Mouse (Mus musculus): ENCODE data around the gene Cacna2d4. TPM values are rescaled to one million over a fixed set of nuclear protein-coding genes. Genes with fewer than 3 reads are reported as not detected.
"Not testable (repeated sequence)": the region's sequence is repeated elsewhere in the genome, so short reads cannot be mapped to it uniquely, and the experiment has no call there.

Cacna2d4 gene
- polyA plus RNA-seq, 1 experiment from 2014 or later, result 0.04 TPM

DNA sequence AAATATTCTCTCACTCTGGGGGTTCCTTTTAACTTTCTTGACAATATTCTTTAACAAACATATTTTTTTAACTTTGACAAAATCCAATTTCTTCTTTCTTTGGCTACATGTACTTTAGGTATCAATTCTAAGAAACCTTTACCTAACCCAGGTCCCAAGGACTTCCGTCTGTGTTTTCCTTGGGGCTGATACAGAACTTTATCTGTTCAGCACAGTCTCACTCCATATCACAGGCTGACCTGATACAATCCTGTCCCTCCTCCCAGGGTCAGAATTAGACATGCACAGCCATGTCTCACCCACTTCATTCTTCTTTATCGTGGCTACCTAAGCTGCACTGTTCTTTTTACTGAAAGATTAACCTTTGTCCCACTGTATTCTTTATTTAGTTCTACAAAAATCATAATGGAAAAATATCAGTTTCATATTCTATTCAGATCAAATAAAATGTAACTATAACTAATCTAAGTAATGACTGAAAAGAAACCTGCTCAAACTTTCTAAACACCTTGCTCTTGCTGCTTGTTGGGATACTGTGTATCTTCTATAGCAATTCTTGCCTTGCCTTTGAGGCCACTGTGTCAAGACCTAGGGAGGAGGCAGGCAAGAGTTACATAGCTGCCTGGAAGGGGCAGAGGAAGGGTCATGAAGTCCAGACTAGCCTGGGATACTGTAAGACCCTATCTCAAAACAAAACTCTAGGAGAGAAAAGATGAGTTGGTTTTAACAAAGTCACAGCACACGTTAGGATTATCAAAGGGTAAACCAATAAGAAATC lies 124.8 kb downstream of the Cacna2d4 start:
- H3K27me3 ChIP-seq, result no peaks in the 10 kb centered on the region
- H3K4me3 ChIP-seq, result no peak overlapping the region
- H3K36me3 ChIP-seq, result peaks cover 59% of the 10 kb centered on the region
- no peak overlapping the region for H3K4me2 ChIP-seq (replicated peaks)
- H3K9ac ChIP-seq, result no peak overlapping the region
- 91% methylated on average over 3 of the region's 3 CpGs for WGBS
- H3K27ac ChIP-seq, result no peak overlapping the region
- no peaks in the 10 kb centered on the region for H3K9me3 ChIP-seq (replicated peaks)
- ATAC-seq (ENCODE audit: low FRiP score), result no peak
- no peaks in the 10 kb centered on the region for H3K4me1 ChIP-seq

DNA sequence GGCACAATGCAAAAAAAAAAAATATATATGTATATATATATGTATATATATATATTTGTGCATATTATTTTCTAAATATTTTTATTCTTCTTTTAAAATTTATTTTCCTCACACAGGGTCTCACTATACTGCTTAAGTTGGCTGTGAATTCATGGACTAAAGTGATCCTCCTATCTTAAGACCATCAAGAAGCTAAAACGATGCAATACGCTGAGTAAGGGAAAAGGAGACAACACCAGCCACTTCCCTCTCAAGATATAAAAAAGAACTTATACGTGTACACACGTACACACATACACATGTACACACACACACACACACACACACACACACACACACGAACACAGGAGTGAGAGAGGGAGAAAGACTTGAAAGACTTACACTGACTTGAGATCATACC lies 127.3 kb downstream of the Cacna2d4 start:
- 93% methylated on average over 5 of the region's 5 CpGs for WGBS
- Histone ChIP-seq H3K27ac (no peak overlapping the region), H3K4me1 (no peaks in the 10 kb centered on the region), H3K27me3 (no peaks in the 10 kb centered on the region), H3K4me2 (replicated peaks) (no peak overlapping the region), H3K9ac (no peak overlapping the region), H3K9me3 (replicated peaks) (no peaks in the 10 kb centered on the region), H3K4me3 (no peak overlapping the region), H3K36me3 (peaks cover 48% of the 10 kb centered on the region)
- ATAC-seq (ENCODE audit: low FRiP score), result no peak

DNA sequence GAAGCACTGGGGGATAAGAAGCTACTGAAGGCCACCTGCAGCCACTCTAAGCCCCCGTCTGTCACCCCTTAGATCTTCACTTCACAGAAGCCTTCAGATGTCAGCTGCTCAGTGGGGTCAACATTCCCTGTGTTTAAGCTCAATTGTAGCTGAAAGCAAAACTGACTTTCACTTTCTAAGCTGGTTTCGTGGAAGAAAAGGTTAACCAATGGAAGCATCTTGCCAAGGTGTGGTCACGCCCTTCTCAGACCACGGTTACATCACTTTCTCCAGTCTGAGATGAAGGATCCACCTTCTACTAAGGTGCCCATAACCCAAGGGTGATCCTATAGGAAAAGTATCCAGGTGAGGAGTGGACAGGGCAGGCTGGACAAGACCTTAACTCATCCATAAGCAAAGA lies 130.5 kb downstream of the Cacna2d4 start:
- H3K36me3 ChIP-seq, result peaks cover 28% of the 10 kb centered on the region
- WGBS, result 86% methylated on average over 3 of the region's 4 CpGs

DNA sequence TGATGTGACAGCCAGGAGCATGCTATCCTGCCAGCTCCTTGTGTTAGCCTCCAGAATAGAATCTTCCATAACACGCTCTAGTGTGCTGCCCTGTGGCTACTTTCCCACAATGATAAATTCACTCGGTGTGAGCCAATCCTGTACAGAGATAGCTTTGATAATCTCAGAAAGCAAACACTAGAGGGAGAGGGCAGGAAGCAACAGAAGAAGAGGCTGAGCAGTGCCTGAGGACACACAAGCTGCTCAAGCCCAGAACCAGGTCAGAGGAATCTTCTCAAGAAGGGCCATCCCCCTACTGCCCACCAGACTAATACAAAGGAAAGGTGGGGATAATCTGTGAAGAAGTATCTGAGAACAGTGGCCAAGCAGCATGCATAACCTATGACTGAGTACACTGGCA lies 131.1 kb downstream of the Cacna2d4 start:
- no peak overlapping the region for H3K9ac ChIP-seq
- 96% methylated on average over 2 of the region's 2 CpGs for WGBS
- peaks cover 27% of the 10 kb centered on the region for H3K36me3 ChIP-seq
- H3K9me3 ChIP-seq (replicated peaks), result no peaks in the 10 kb centered on the region
- H3K27ac ChIP-seq, result no peak overlapping the region
- no peaks in the 10 kb centered on the region for H3K27me3 ChIP-seq
- no peak for ATAC-seq (ENCODE audit: low FRiP score)
- no peak overlapping the region for H3K4me2 ChIP-seq (replicated peaks)
- no peaks in the 10 kb centered on the region for H3K4me1 ChIP-seq
- H3K4me3 ChIP-seq, result no peak overlapping the region

More for the DNA sequence above, 130.5 kb downstream of the Cacna2d4 start:
- not testable (repeated sequence) for H3K27me3 ChIP-seq; ATAC-seq (ENCODE audit: low FRiP score); H3K4me3 ChIP-seq; H3K9ac ChIP-seq; H3K27ac ChIP-seq; H3K4me2 ChIP-seq (replicated peaks); H3K4me1 ChIP-seq; H3K9me3 ChIP-seq (replicated peaks)

DNA sequence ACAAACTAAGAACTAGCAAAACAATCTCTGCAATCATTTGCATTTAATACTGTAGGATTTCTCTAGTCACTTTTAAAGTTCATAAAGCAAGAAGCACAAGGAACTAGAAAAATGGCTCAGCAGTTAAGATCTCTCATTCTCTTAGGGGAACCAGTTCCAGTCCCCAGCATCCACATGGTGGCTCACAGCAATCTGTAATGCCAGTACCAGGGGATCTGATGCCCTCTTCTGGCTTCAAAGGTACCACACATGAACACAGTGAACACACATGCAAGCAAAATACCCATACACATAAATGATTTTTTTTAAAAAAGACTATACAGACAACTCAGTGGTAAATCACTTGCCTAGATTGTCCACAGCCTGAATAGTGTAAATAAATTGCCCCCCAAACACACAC lies 135.3 kb downstream of the Cacna2d4 start:
- ATAC-seq (ENCODE audit: low FRiP score), result no peak
- Histone ChIP-seq H3K4me2 (replicated peaks) (no peak overlapping the region), H3K9ac (no peak overlapping the region), H3K9me3 (replicated peaks) (no peaks in the 10 kb centered on the region), H3K27ac (no peak overlapping the region), H3K36me3 (peaks cover 10% of the 10 kb centered on the region), H3K4me1 (no peaks in the 10 kb centered on the region), H3K27me3 (no peaks in the 10 kb centered on the region), H3K4me3 (no peak overlapping the region)

DNA sequence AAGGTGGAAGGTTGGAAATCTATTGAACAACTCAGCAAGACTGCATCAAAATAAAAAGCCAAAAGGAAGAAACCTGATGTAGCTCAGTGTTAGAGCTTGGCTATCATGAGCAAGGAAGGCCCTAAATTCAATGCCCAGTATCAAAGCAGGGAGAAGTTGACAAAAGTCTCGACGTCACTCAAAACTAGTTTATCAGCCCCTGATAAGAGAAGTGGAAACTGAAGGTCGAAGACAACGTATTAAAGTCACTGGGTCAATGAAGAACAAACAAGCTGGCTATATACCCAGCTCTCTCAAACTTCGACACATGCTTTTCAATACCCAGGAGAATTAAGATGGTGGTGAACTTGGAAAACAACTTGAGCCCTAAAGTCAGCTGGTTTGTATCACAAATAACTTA lies 135.9 kb downstream of the Cacna2d4 start:
- Histone ChIP-seq H3K36me3 (peaks cover 10% of the 10 kb centered on the region; the same call in 1 of the 2 replicates), H3K4me3 (no peak overlapping the region), H3K9ac (no peak overlapping the region), H3K4me2 (replicated peaks) (no peak overlapping the region), H3K4me1 (no peaks in the 10 kb centered on the region), H3K9me3 (replicated peaks) (no peaks in the 10 kb centered on the region), H3K27ac (no peak overlapping the region), H3K27me3 (no peaks in the 10 kb centered on the region)
- ATAC-seq (ENCODE audit: low FRiP score), result no peak
- WGBS, result 91% methylated on average over 5 of the region's 5 CpGs

DNA sequence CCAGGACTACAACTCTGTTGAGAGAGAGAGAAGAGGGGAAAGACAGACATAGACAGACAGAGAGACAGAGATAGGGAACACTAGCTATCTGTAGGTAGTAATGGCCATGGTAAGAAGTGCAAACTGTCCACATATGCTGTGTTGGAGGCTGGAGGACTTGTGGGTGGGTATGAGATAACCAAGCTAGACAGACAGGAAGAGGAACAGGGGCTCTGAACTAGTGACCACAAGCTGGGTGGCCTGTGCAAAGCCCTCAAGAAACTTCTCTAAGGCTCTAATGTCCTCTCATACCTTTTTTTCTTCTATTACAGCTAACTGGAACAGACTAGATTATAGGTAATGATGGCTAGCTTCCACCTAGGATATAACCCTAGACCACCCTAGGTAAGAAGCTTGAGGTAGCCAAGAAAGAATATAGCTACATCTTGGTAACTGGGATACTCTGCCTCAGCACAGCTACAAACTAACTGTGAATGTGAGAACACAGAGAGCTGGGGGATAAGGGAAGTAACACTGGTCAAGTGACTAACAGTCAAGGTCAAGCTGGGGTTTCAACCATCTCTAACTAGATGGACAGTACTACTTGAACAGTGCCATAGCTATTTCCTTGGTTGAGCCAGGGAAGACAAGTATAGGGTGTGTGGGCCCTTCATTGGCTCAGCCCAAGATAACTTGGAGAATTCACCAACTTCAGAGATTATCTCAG lies 136.8 kb downstream of the Cacna2d4 start:
- Histone ChIP-seq H3K27ac (no peak overlapping the region), H3K36me3 (peaks cover 7% of the 10 kb centered on the region; the same call in 1 of the 2 replicates), H3K4me1 (no peaks in the 10 kb centered on the region), H3K9me3 (replicated peaks) (no peaks in the 10 kb centered on the region), H3K4me3 (no peak overlapping the region), H3K4me2 (replicated peaks) (no peak overlapping the region), H3K9ac (no peak overlapping the region), H3K27me3 (no peaks in the 10 kb centered on the region)
- no peak for ATAC-seq (ENCODE audit: low FRiP score)

DNA sequence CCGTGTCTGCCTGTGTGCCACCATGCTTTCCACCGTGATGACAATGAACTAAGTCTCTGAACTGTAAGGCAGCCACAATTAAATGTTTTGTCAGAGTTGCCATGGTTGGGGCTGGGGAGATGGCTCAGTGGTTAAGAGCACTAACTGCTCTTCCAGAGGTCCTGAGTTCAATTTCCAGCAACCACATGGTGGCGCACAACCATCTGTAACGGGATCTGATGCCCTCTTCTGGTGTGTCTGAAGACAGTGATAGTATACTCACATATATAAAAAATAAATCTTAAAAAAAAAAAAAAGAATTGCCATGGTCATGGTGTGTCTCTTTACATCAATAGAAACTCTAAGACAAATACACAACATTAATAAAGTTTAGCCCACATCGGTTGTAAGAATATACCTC lies 138.7 kb downstream of the Cacna2d4 start:
- Histone ChIP-seq H3K4me1 (no peaks in the 10 kb centered on the region), H3K27me3 (no peaks in the 10 kb centered on the region), H3K27ac (no peak overlapping the region), H3K9me3 (replicated peaks) (no peaks in the 10 kb centered on the region), H3K36me3 (0 out of 2 replicates have a peak, but pooled peaks cover 4% of the 10 kb centered on the region), H3K4me2 (replicated peaks) (no peak overlapping the region), H3K9ac (no peak overlapping the region), H3K4me3 (no peak overlapping the region)
- ATAC-seq (ENCODE audit: low FRiP score), result no peak
- 85% methylated on average over 5 of the region's 5 CpGs for WGBS

DNA sequence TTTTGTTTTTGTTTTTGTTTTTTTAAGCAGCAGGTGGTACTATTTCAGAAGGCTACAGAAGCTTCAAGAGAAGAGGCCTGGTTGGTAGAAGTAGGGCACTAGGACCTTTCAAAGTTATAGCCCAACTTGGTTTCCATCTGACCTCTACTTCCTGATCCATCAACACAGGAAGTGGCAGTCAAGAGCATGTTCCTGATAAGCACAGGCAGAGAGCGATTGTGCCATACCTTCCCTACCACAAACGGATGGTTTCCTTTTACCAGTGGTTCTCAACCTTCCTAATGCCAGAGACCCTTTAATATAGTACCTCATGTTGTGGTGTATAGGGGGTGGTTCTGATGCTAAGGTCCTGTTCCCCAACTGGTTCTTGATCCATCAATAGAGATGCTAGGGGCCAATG lies 141.3 kb downstream of the Cacna2d4 start:
- no peak overlapping the region for H3K4me3 ChIP-seq
- WGBS, result 70% methylated on average over 2 of the region's 2 CpGs

DNA sequence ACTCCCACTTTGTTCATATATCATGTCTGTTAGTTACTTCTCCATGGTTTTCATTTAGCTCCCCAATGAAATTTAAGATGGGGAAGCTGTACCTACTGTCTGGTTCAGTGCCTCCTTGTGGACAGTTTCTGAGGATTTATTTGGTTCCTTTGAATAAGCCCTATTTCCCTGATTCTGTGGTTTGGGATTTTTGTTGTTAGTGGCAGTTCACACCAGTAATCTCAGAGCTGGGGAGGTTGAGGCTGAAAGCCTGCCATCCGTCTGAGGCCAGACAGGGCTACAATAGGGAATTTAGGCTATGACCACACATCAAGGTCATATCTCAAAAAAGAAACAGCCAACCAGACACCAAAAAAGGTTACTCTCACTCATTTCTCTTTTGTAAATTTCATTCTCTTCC lies 142.3 kb downstream of the Cacna2d4 start:
- Histone ChIP-seq H3K27me3 (no peaks in the 10 kb centered on the region), H3K27ac (no peak overlapping the region), H3K4me2 (replicated peaks) (no peak overlapping the region), H3K4me3 (no peak overlapping the region), H3K36me3 (0 out of 2 replicates have a peak, but pooled peaks cover 4% of the 10 kb centered on the region), H3K9ac (no peak overlapping the region), H3K4me1 (no peaks in the 10 kb centered on the region), H3K9me3 (replicated peaks) (no peaks in the 10 kb centered on the region)
- 71% methylated on average over 1 of the region's 1 CpGs for WGBS
- ATAC-seq (ENCODE audit: low FRiP score), result no peak

More for the DNA sequence above, 141.3 kb downstream of the Cacna2d4 start:
- Histone ChIP-seq H3K27me3 (no peaks in the 10 kb centered on the region), H3K9me3 (replicated peaks) (no peaks in the 10 kb centered on the region), H3K4me2 (replicated peaks) (no peak overlapping the region), H3K9ac (no peak overlapping the region), H3K36me3 (0 out of 2 replicates have a peak, but pooled peaks cover 4% of the 10 kb centered on the region), H3K27ac (no peak overlapping the region), H3K4me1 (no peaks in the 10 kb centered on the region)
- ATAC-seq (ENCODE audit: low FRiP score), result no peak

DNA sequence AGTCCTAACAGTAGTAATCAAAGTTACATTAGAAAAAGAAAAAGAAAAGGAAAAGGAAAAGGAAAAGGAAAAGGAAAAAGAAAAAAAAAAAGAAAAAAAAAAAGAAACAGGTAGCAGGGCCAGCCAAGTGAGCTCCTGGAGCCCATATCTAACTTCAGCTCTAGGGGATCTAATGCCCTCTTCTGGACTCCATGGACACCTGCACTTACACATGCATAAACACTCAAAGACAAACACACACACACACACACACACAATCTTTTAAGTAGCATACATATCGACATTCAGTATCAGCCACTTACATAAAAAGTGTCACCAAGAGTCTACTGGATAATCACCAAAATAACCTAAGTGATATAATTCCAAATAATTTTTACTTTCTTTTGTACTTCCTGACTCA lies 149.3 kb downstream of the Cacna2d4 start:
- Histone ChIP-seq H3K27me3 (no peaks in the 10 kb centered on the region), H3K9ac (no peak overlapping the region), H3K27ac (no peak overlapping the region), H3K4me1 (peaks cover 19% of the 10 kb centered on the region), H3K4me3 (no peak overlapping the region), H3K9me3 (replicated peaks) (no peaks in the 10 kb centered on the region), H3K4me2 (replicated peaks) (no peak overlapping the region), H3K36me3 (no peaks in the 10 kb centered on the region)
- 100% methylated on average over 1 of the region's 1 CpGs for WGBS
- ATAC-seq (ENCODE audit: low FRiP score), result no peak

DNA sequence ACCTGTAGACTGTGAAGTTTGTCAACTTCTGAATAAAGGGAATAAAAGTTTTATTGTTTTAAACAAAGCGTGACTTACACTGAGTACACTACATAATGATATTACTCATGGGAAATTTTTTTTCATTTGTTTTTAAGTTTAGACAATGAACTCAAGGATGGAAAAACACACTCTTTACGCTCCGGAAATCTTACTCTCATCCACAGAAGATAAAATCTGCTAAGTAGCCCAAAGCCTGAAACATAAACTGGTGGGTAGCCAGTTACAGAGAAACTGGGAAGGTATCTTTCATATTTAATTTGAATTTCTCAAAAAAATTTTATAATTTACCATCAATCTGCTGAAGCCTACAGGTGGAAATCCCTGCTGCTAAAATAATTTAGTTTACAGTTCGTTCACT lies 150.1 kb downstream of the Cacna2d4 start:
- Histone ChIP-seq H3K4me1 (peaks cover 19% of the 10 kb centered on the region), H3K9ac (no peak overlapping the region), H3K27ac (no peak overlapping the region), H3K4me3 (no peak overlapping the region), H3K9me3 (replicated peaks) (no peaks in the 10 kb centered on the region), H3K27me3 (no peaks in the 10 kb centered on the region), H3K4me2 (replicated peaks) (no peak overlapping the region), H3K36me3 (no peaks in the 10 kb centered on the region)
- ATAC-seq (ENCODE audit: low FRiP score), result no peak
- 94% methylated on average over 4 of the region's 4 CpGs for WGBS

DNA sequence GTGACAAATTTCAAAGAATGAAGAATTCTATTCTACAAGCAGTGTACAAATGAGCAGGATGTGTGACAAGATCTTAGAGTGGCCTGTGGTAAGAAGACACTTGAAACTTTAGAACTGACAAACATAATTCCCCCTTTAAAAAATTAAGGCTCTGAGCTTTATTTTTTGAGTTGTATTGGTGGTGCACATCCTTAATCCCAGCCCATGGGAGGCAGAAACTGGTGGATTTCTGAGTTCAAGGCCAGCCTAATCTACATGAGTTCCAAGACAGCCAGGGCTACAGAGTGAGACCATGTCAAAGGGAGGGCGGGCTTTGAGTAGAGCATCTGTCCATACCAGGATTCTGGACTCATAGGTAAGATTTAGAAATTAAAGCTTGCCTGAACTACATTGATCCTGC lies 150.5 kb downstream of the Cacna2d4 start:
- no peak for ATAC-seq (ENCODE audit: low FRiP score)
- Histone ChIP-seq H3K9ac (0 out of 2 replicates have a peak overlapping the region, but pooled peaks have one; percentile 5), H3K27me3 (no peaks in the 10 kb centered on the region), H3K4me3 (no peak overlapping the region), H3K4me1 (peaks cover 19% of the 10 kb centered on the region), H3K36me3 (no peaks in the 10 kb centered on the region), H3K9me3 (replicated peaks) (no peaks in the 10 kb centered on the region), H3K27ac (no peak overlapping the region), H3K4me2 (replicated peaks) (peak overlapping the region; percentile 74; the same call in 1 of the 2 replicates)
- WGBS, result 89% methylated on average over 1 of the region's 1 CpGs
